Mouse (Mus musculus) MEL (cell line): Measurements from ENCODE around the gene Nr6a1. TPM values are rescaled to one million over a fixed set of nuclear protein-coding genes. Genes with fewer than 3 reads are reported as not detected.

Experiments
- DNase-seq: peaks from one replicate; pipeline ENCODE4 v3.0.0; 2011; ENCODE audit warnings: low read depth, low spot score
- H3K27ac ChIP-seq: 2 replicates; pipeline ENCODE4 v1.5.1; 2012; ENCODE audit warnings: low read depth, mild to moderate bottlenecking, control low read depth, low read length, moderate library complexity; ENCODE audit not compliant: control insufficient read depth
- H3K27me3 ChIP-seq, 2 experiments: fragments of 150-350 bp in 1 of 2; sonication (generic) in 1 of 2; 2 replicates each; pipeline ENCODE4 v1.6.1; 2012; ENCODE audit warnings: low read length in 2 of 2, mild to moderate bottlenecking in 2 of 2, improper control_type of control experiment in 1 of 2, moderate library complexity in 1 of 2; ENCODE audit not compliant: insufficient read depth in 2 of 2, control insufficient read depth in 1 of 2
- H3K36me3 ChIP-seq, 2 experiments: 2 replicates each; pipeline ENCODE4 v1.6.1; 2012 to 2014; ENCODE audit warnings: low read length in 2 of 2, improper control_type of control experiment in 1 of 2, inconsistent platforms in 1 of 2, mild to moderate bottlenecking in 1 of 2; ENCODE audit not compliant: insufficient read depth in 2 of 2, control insufficient read depth in 1 of 2
- H3K4me1 ChIP-seq, 2 experiments: fragments of 150-350 bp in 1 of 2; sonication (generic) in 1 of 2; 2 replicates each; pipeline ENCODE4 v1.6.1; 2012; ENCODE audit warnings: low read length in 2 of 2, improper control_type of control experiment in 1 of 2, mild to moderate bottlenecking in 1 of 2; ENCODE audit not compliant: insufficient read depth in 2 of 2, control insufficient read depth in 1 of 2
- H3K4me3 ChIP-seq, 2 experiments: fragments of 150-350 bp in 1 of 2; sonication (generic) in 1 of 2; 2 replicates each; pipeline ENCODE4 v1.5.1; 2012; ENCODE audit warnings: low read depth in 2 of 2, low read length in 2 of 2, mild to moderate bottlenecking in 2 of 2, moderate library complexity in 2 of 2, control low read depth in 1 of 2, improper control_type of control experiment in 1 of 2; ENCODE audit not compliant: control insufficient read depth in 1 of 2, insufficient read depth in 1 of 2
- H3K79me2 ChIP-seq: 2 replicates; pipeline ENCODE4 v1.6.1; 2012; ENCODE audit warnings: mild to moderate bottlenecking, low read length, moderate library complexity; ENCODE audit not compliant: control insufficient read depth, poor library complexity, insufficient read depth
- H3K9ac ChIP-seq: 2 replicates; pipeline ENCODE4 v1.6.1; 2012; ENCODE audit warnings: low read depth, mild to moderate bottlenecking, control low read depth, low read length, moderate library complexity; ENCODE audit not compliant: control insufficient read depth, poor library complexity, severe bottlenecking
- H3K9me3 ChIP-seq: fragments of 150-350 bp; sonication (generic); replicated peaks from 2 replicates; pipeline ENCODE4 v1.6.1; 2012; ENCODE audit warnings: mild to moderate bottlenecking, low read length, improper control_type of control experiment, moderate library complexity; ENCODE audit not compliant: insufficient read depth
- BHLHE40 ChIP-seq: IDR thresholded peaks from 2 replicates; pipeline ENCODE4 v1.6.1; 2012; ENCODE audit warnings: low read depth, mild to moderate bottlenecking, inconsistent platforms, low read length, improper control_type of control experiment, borderline replicate concordance
- CHD1 ChIP-seq: IDR thresholded peaks from 2 replicates; pipeline ENCODE4 v1.6.1; 2012; ENCODE audit warnings: low read depth, mild to moderate bottlenecking, inconsistent platforms, low read length, improper control_type of control experiment
- CTCF ChIP-seq, 3 experiments: IDR thresholded peaks in 2 of 3; conservative IDR thresholded peaks in 1 of 3; 2 replicates each; pipeline ENCODE4 v1.5.1; 2011 to 2012; ENCODE audit warnings: low read length in 3 of 3, low read depth in 2 of 3, mild to moderate bottlenecking in 2 of 3, improper control_type of control experiment in 1 of 3, inconsistent platforms in 1 of 3, mixed read lengths in 1 of 3, moderate library complexity in 1 of 3; ENCODE audit not compliant: control insufficient read depth in 1 of 3, insufficient read depth in 1 of 3, poor library complexity in 1 of 3, severe bottlenecking in 1 of 3
- E2F4 ChIP-seq: IDR thresholded peaks from 2 replicates; pipeline ENCODE4 v1.6.1; 2011; ENCODE audit warnings: low read depth, low read length, improper control_type of control experiment, borderline replicate concordance
- ELF1 ChIP-seq: IDR thresholded peaks from 2 replicates; pipeline ENCODE4 v1.6.1; 2014; ENCODE audit warnings: low read depth, mild to moderate bottlenecking, inconsistent platforms, low read length, improper control_type of control experiment, moderate library complexity
- GABPA ChIP-seq: IDR thresholded peaks from 2 replicates; pipeline ENCODE4 v1.6.1; 2012; ENCODE audit warnings: low read depth, mild to moderate bottlenecking, inconsistent platforms, low read length, improper control_type of control experiment, moderate library complexity
- GATA1 ChIP-seq: IDR thresholded peaks from 2 replicates; pipeline ENCODE4 v1.6.1; 2011; ENCODE audit warnings: low read depth, low read length, improper control_type of control experiment
- KAT2A ChIP-seq: conservative IDR thresholded peaks from 2 replicates; pipeline ENCODE4 v1.6.1; 2012; ENCODE audit warnings: low read depth, low read length, improper control_type of control experiment, inconsistent platforms
- MAFK ChIP-seq: IDR thresholded peaks from 2 replicates; pipeline ENCODE4 v1.6.1; 2011; ENCODE audit warnings: low read depth, mild to moderate bottlenecking, low read length, improper control_type of control experiment, borderline replicate concordance
- MAX ChIP-seq: IDR thresholded peaks from 2 replicates; pipeline ENCODE4 v1.6.1; 2011; ENCODE audit warnings: low read length, improper control_type of control experiment
- MAZ ChIP-seq: IDR thresholded peaks from 2 replicates; pipeline ENCODE4 v1.6.1; 2012; ENCODE audit warnings: low read depth, mild to moderate bottlenecking, inconsistent platforms, low read length, improper control_type of control experiment
- MEF2A ChIP-seq: IDR thresholded peaks from 2 replicates; pipeline ENCODE4 v1.6.1; 2014; ENCODE audit warnings: low read depth, mild to moderate bottlenecking, inconsistent platforms, low read length, improper control_type of control experiment; ENCODE audit not compliant: poor library complexity, insufficient replicate concordance, severe bottlenecking; ENCODE audit errors: extremely low read depth
- MXI1 ChIP-seq: IDR thresholded peaks from 2 replicates; pipeline ENCODE4 v1.6.1; 2011; ENCODE audit warnings: mild to moderate bottlenecking, low read depth, low read length, improper control_type of control experiment
- MYB ChIP-seq: IDR thresholded peaks from 2 replicates; pipeline ENCODE4 v1.6.1; 2011; ENCODE audit warnings: mild to moderate bottlenecking, low read depth, low read length, improper control_type of control experiment
- MYC ChIP-seq: IDR thresholded peaks from 2 replicates; pipeline ENCODE4 v1.6.1; 2011; ENCODE audit warnings: low read depth, mild to moderate bottlenecking, low read length, improper control_type of control experiment, moderate library complexity
- POLR2A ChIP-seq, 2 experiments: IDR thresholded peaks; 2 replicates each; pipeline ENCODE4 v1.6.1; 2011 to 2012; ENCODE audit warnings: low read length in 2 of 2, mild to moderate bottlenecking in 2 of 2, control low read depth in 1 of 2, improper control_type of control experiment in 1 of 2, low read depth in 1 of 2, moderate library complexity in 1 of 2; ENCODE audit not compliant: control insufficient read depth in 1 of 2, insufficient read depth in 1 of 2, poor library complexity in 1 of 2
- POLR2AphosphoS2 ChIP-seq: IDR thresholded peaks from 2 replicates; pipeline ENCODE4 v1.6.1; 2011; ENCODE audit warnings: low read length, improper control_type of control experiment
- RCOR1 ChIP-seq: IDR thresholded peaks from 2 replicates; pipeline ENCODE4 v1.6.1; 2012; ENCODE audit warnings: low read depth, mild to moderate bottlenecking, inconsistent platforms, low read length, improper control_type of control experiment
- SMC3 ChIP-seq: IDR thresholded peaks from 2 replicates; pipeline ENCODE4 v1.6.1; 2011; ENCODE audit warnings: low read depth, low read length, improper control_type of control experiment
- TAL1 ChIP-seq: IDR thresholded peaks from 2 replicates; pipeline ENCODE4 v1.6.1; 2012; ENCODE audit warnings: mild to moderate bottlenecking, inconsistent platforms, low read length, moderate library complexity, mixed read lengths
- TCF12 ChIP-seq: IDR thresholded peaks from 2 replicates; pipeline ENCODE4 v1.6.1; 2014; ENCODE audit warnings: low read depth, mild to moderate bottlenecking, inconsistent platforms, low read length, improper control_type of control experiment, moderate library complexity
- USF1 ChIP-seq: IDR thresholded peaks from 2 replicates; pipeline ENCODE4 v1.6.1; 2014; ENCODE audit warnings: low read depth, mild to moderate bottlenecking, inconsistent platforms, low read length, improper control_type of control experiment, moderate library complexity
- ZKSCAN1 ChIP-seq: IDR thresholded peaks from 2 replicates; pipeline ENCODE4 v1.6.1; 2012; ENCODE audit warnings: low read depth, mild to moderate bottlenecking, inconsistent platforms, low read length, improper control_type of control experiment, moderate library complexity
- ZNF384 ChIP-seq: IDR thresholded peaks from 2 replicates; pipeline ENCODE4 v1.6.1; 2012; ENCODE audit warnings: low read depth, mild to moderate bottlenecking, inconsistent platforms, low read length, improper control_type of control experiment
- polyA plus RNA-seq, 2 experiments: library from polyadenylated mRNA; stranded (reverse) in 1 of 2; unstranded in 1 of 2; fragments of >175 nt in 1 of 2; fragments of >200 nt in 1 of 2; gene quantifications; 2 replicates each; pipeline versions ENCODE4 v1.2.1 to v1.2.4; 2012; ENCODE audit warnings: low replicate concordance in 2 of 2, low read depth in 1 of 2; ENCODE audit not compliant: insufficient read length in 2 of 2, insufficient read depth in 1 of 2, missing spikeins in 1 of 2
- total RNA-seq: library from RNA; depleted of rRNA; stranded (reverse); fragments of 300-350 nt; gene quantifications from 2 replicates; pipeline ENCODE4 v1.2.3, GENCODE M21; 2012

The Nr6a1 gene
- total and polyA plus RNA-seq, 3 experiments, result 5.0 to 22.8 (median 10.2) TPM

- TF ChIP-seq MAFK (no peak), SMC3 (no peak), CTCF (IDR thresholded peaks at IDR 0.05 in 2 of 3, conservative IDR thresholded peaks at IDR 0.05 in 1 of 3; ENCODE audit: control insufficient read depth in 1 of 3, insufficient read depth in 1 of 3, low read depth in 2 of 3, low read length in 3 of 3, poor library complexity in 1 of 3, severe bottlenecking in 1 of 3) (no peak), BHLHE40 (no peak), ELF1 (no peak), TCF12 (peak; percentile 82), MEF2A (no peak), POLR2A (IDR thresholded peaks at IDR 0.05; ENCODE audit: control insufficient read depth in 1 of 2, insufficient read depth in 1 of 2, low read depth in 1 of 2, low read length in 2 of 2, poor library complexity in 1 of 2) (no peak), MYB (no peak), CHD1 (no peak), POLR2AphosphoS2 (no peak), KAT2A (no peak)
Observed at GRCm38 (mm10) chr2:38718676-38719075, 208.8 kb downstream of the Nr6a1 start (continued).

DNA sequence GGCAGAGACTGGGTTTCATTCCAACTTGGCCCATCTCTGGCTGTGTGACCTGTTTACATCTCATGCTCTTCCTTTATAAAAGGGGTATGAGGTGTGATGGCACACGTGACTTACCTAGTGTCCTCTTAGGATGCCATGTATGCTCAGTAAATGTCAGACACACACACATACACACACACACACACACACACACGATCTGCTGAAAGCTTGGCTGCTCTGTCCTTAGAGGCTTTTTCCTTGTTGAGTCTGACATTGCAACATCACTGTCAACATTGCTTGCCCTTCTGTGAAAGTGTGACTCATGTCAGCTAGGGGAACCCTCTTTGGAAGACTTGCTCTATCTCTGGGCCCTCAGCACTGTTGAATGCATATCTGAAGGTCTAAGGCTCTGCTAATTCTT, 210.1 kb downstream of the Nr6a1 start:
- no peaks in the 10 kb centered on the region for H3K27me3 ChIP-seq
- peak; percentile 55 for DNase-seq
- no peak overlapping the region for H3K4me3 ChIP-seq
- H3K36me3 ChIP-seq, result peaks cover 0 to 12% of the 10 kb centered on the region in 2 experiments; a peak in 2 of 4 replicates
- no peak overlapping the region for H3K9ac ChIP-seq
- peaks cover 6 to 18% of the 10 kb centered on the region in 2 experiments for H3K4me1 ChIP-seq
- H3K27ac ChIP-seq, result no peak overlapping the region
- TF ChIP-seq POLR2A (IDR thresholded peaks at IDR 0.05; ENCODE audit: control insufficient read depth in 1 of 2, insufficient read depth in 1 of 2, low read depth in 1 of 2, low read length in 2 of 2, poor library complexity in 1 of 2), result no peak
- TF ChIP-seq TAL1, result no peak
- TF ChIP-seq E2F4, result no peak
- no peak for TF ChIP-seq CHD1
- no peak for TF ChIP-seq ELF1
- TF ChIP-seq GABPA, result no peak
- no peak for TF ChIP-seq MAX
- no peak for TF ChIP-seq RCOR1
- no peak for TF ChIP-seq SMC3
- TF ChIP-seq ZKSCAN1, result no peak
- TF ChIP-seq MYB, result no peak
- no peaks in the 10 kb centered on the region for H3K9me3 ChIP-seq
- H3K79me2 ChIP-seq, result no peaks in the 10 kb centered on the region

- Histone ChIP-seq H3K9ac (no peak within 1 kb of the TSS), H3K9me3 (no peaks in the 10 kb centered on the region), H3K4me1 (peaks cover 6 to 15% of the 10 kb centered on the region in 2 experiments), H3K79me2 (no peaks in the 10 kb centered on the region), H3K27me3 (no peaks in the 10 kb centered on the region), H3K36me3 (peaks cover 0 to 10% of the 10 kb centered on the region in 2 experiments; a peak in 2 of 4 replicates), H3K4me3 (no peak within 1 kb of the TSS), H3K27ac (no peak within 1 kb of the TSS)
- TF ChIP-seq MXI1 (no peak), MYB (no peak), KAT2A (no peak), GATA1 (no peak), MAZ (no peak), MAX (no peak), TAL1 (no peak), BHLHE40 (no peak), POLR2A (IDR thresholded peaks at IDR 0.05; ENCODE audit: control insufficient read depth in 1 of 2, insufficient read depth in 1 of 2, low read depth in 1 of 2, low read length in 2 of 2, poor library complexity in 1 of 2) (no peak), CHD1 (no peak), TCF12 (no peak), ZNF384 (no peak), POLR2AphosphoS2 (no peak), GABPA (no peak), MYC (no peak), USF1 (no peak), SMC3 (no peak)
- DNase-seq, result no peak
Observed at GRCm38 (mm10) chr2:38714324-38714723, 213.2 kb downstream of the Nr6a1 start, which contains the start of gene Nr5a1. Nr5a1 (minus strand) TSS chr2:38714542.
